In genomic region chr8:123982826-123983400, GRCm38 (mm10) we compare ENCODE assay signal across 8 mouse cellular contexts. TPM values are rescaled to one million over a fixed set of nuclear protein-coding genes. Genes with fewer than 3 reads are reported as not detected.
DNase-seq lines count a peak whose midpoint lies in the region; ATAC-seq lines count a peak whose summit lies in the region.

TSS of gene Abcb10 (minus strand) at chr8:123983122.

- peak within 1 kb of the TSS; percentile 81 for H3K4me3 ChIP-seq in hindbrain, embryonic 15.5 days

- no peaks in the 10 kb centered on the region for H3K36me3 ChIP-seq in hindbrain, embryonic 15.5 days

- peak within 1 kb of the TSS; percentile 75 for H3K27ac ChIP-seq in hindbrain, embryonic 15.5 days (replicated peaks)

- H3K9ac ChIP-seq in hindbrain, embryonic 15.5 days = peak within 1 kb of the TSS; percentile 73

- H3K4me1 ChIP-seq in hindbrain, embryonic 15.5 days (replicated peaks) = peaks cover 29% of the 10 kb centered on the region

- ATAC-seq in hindbrain, embryonic 15.5 days (ENCODE audit: low FRiP score, low read depth) = peak; percentile 95

- no peaks in the 10 kb centered on the region for H3K27me3 ChIP-seq in hindbrain, embryonic 15.5 days

- no peaks in the 10 kb centered on the region for H3K9me3 ChIP-seq in hindbrain, embryonic 15.5 days

- WGBS in hindbrain, embryonic 15.5 days = 1% methylated on average over 44 of the region's 56 CpGs

- DNase-seq in WW6 (ENCODE audit: low read depth, low spot score) = peak; percentile 76
- DNase-seq in cerebellum, postnatal 4 days (ENCODE audit: low spot score in 2 of 2) = peak; percentile 44 to 76
- DNase-seq in gastrocnemius, adult 18-20 months (ENCODE audit: low spot score) = peak; percentile 93
- DNase-seq in layer of hippocampus, postnatal 36 days = peak; percentile 75 to 83
- DNase-seq in lung, postnatal 25 days (ENCODE audit: low spot score) = peak; percentile 94
- peak; percentile 71 for DNase-seq in retina, adult 2 months (ENCODE audit: low read depth, low spot score)
- peak; percentile 63 to 66 for DNase-seq in thymus, postnatal 36 days

- peak within 1 kb of the TSS; percentile 77 for H3K4me2 ChIP-seq in hindbrain, embryonic 15.5 days

RNA-seq across cellular contexts. Expression of gene Abcb10, which starts in this region (rescaled TPM):
- total RNA-seq in gastrocnemius, adult 18-20 months (2021) = 10 to 100 TPM; 16.5 to 17.5 TPM
- 14.9 and 15.2 TPM in 2 replicates for polyA plus RNA-seq in hindbrain, embryonic 15.5 days (2015; fragmentation: Nextera tagmentation; extraction: Ambion mirVana)
- 10 to 100 TPM; 18.5 to 18.8 TPM for total RNA-seq in layer of hippocampus, postnatal 36 days (2021)

Comparison
In these comparisons a context has a peak if more than half of its experiments do, and no peak if none do; other contexts are left out.
1. Peak in every context shown above with its lines: DNase-seq, ATAC-seq, H3K4me3 ChIP-seq and H3K27ac ChIP-seq.